Mouse (Mus musculus): Measurements from ENCODE around the gene Phf23. TPM values are rescaled to one million over a fixed set of nuclear protein-coding genes. Genes with fewer than 3 reads are reported as not detected.

The Phf23 gene
- polyA plus RNA-seq, 1 experiment from 2014 or later, result 53.4 TPM

DNA sequence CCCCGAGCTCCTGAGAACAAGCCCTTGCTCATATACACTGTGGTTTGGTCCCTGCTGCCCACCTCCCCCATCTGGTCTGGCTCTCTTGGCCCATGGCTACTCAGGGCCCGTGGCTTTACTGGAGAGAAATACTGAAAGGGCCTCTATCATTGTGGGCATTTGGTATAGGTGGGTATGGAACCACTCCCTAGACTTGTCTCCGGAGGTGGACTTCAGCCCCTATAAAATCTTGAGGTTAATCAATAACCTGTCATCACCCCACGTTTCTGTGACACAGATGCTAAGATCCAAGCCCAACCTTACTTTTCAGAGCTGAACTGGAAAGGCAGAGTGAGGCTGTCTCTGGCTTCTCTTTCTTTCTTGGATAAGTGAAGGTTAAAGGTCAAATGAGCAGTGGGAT is 26.8 kb upstream of the Phf23 start:
- H3K4me1 ChIP-seq (ENCODE audit: control insufficient read depth, insufficient read depth, low read length), result peaks cover 6% of the 10 kb centered on the region; the same call in 1 of the 2 replicates
- DNase-seq (ENCODE audit: low spot score, missing footprints) (no peak), ATAC-seq (ENCODE audit: low FRiP score) (no peak)
- H3K4me3 ChIP-seq (ENCODE audit: low read depth, low read length), result no peak overlapping the region
- H3K27me3 ChIP-seq (ENCODE audit: control insufficient read depth, insufficient read depth, low read length), result peaks cover 45% of the 10 kb centered on the region
- no peak overlapping the region for H3K27ac ChIP-seq (ENCODE audit: low read depth, low read length)
- H3K9me3 ChIP-seq (ENCODE audit: control insufficient read depth, low read length), result no peaks in the 10 kb centered on the region
- no peak overlapping the region for H3K9ac ChIP-seq (ENCODE audit: low read length)
- H3K36me3 ChIP-seq (ENCODE audit: control insufficient read depth, insufficient read depth, low read length), result peaks cover 17% of the 10 kb centered on the region
- 91% methylated on average over 4 of the region's 4 CpGs for WGBS
- H3K4me2 ChIP-seq, result no peak overlapping the region

DNA sequence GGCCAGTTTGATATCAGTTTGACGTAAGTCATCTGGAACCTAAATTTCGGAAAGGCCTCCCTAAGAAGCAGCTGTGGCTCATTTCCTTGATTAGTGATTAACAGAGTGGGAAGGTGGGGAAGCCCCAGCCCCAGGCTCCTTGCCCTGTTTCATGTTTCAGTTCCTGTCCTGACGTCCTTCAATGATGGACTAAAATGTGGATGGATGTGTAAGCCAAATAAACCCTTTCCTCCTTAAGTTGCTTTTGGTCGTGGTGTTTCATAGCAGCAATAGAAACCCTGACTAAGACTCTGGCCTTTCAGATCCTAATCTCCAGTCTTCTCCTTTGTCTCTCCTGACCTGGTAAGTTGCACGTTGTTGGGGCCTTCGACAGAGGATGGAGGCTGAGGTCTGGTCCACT is 25.4 kb upstream of the Phf23 start:
- whole genome bisulfite sequencing, result 90% methylated on average over 6 of the region's 6 CpGs
- no peak for DNase-seq (ENCODE audit: low spot score, missing footprints)
- no peak for ATAC-seq (ENCODE audit: low FRiP score)
- H3K36me3 ChIP-seq (ENCODE audit: control insufficient read depth, insufficient read depth, low read length), result peaks cover 21% of the 10 kb centered on the region
- H3K9ac ChIP-seq (ENCODE audit: low read length), result no peak overlapping the region
- peaks cover 31% of the 10 kb centered on the region for H3K27me3 ChIP-seq (ENCODE audit: control insufficient read depth, insufficient read depth, low read length)
- peaks cover 5% of the 10 kb centered on the region; the same call in 1 of the 2 replicates for H3K4me1 ChIP-seq (ENCODE audit: control insufficient read depth, insufficient read depth, low read length)
- no peak overlapping the region for H3K4me3 ChIP-seq (ENCODE audit: low read depth, low read length)
- H3K4me2 ChIP-seq, result no peak overlapping the region
- H3K27ac ChIP-seq (ENCODE audit: low read depth, low read length), result no peak overlapping the region
- H3K9me3 ChIP-seq (ENCODE audit: control insufficient read depth, low read length), result no peaks in the 10 kb centered on the region

DNA sequence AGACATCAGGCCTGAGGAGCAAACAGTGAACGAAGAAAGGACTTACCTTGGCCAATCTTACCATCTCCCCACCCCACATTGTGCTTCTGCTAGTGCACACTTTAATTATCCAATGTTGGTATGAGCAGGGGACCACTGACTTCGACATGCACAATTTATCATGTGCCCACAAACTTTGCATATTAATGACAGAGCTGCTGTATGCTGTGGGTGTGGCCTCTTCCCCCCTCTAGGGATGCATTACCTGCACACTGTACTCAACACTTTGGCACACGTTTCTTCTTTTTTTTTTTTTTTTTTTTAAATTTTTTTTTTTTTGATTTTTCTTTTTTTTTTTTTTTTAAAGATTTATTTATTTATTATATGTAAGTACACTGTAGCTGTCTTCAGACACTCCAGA is 24.8 kb upstream of the Phf23 start:
- 88% methylated on average over 3 of the region's 3 CpGs for WGBS
- H3K9me3 ChIP-seq (ENCODE audit: control insufficient read depth, low read length), result no peaks in the 10 kb centered on the region
- DNase-seq (ENCODE audit: low spot score, missing footprints) (no peak), ATAC-seq (ENCODE audit: low FRiP score) (no peak)
- H3K27ac ChIP-seq (ENCODE audit: low read depth, low read length), result no peak overlapping the region
- H3K36me3 ChIP-seq (ENCODE audit: control insufficient read depth, insufficient read depth, low read length), result peaks cover 21% of the 10 kb centered on the region
- H3K27me3 ChIP-seq (ENCODE audit: control insufficient read depth, insufficient read depth, low read length), result peaks cover 26% of the 10 kb centered on the region
- no peak overlapping the region for H3K4me3 ChIP-seq (ENCODE audit: low read depth, low read length)
- no peak overlapping the region for H3K9ac ChIP-seq (ENCODE audit: low read length)
- peaks cover 3% of the 10 kb centered on the region; the same call in 1 of the 2 replicates for H3K4me1 ChIP-seq (ENCODE audit: control insufficient read depth, insufficient read depth, low read length)
- no peak overlapping the region for H3K4me2 ChIP-seq

DNA sequence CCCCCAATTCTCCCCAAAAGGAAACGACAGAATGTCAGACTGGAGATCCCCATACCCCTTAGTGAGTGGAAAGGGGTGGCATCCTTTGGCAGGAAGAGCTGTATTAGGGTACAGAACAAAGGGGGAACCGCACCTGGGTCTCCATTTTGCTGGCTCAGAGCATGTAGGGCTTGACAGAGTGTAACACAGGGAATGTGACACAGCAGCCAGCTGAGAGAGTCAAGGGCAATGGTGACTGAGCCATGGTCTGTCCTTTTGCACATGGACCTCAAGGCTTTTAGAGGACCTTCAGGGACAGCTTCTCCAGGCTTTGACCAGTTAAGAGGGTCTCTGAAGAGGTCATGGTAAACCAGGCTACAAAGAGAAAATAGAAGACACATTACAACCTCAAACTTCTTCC is 20.7 kb upstream of the Phf23 start:
- H3K9ac ChIP-seq (ENCODE audit: low read length), result no peak overlapping the region
- H3K27ac ChIP-seq (ENCODE audit: low read depth, low read length), result no peak overlapping the region
- DNase-seq (ENCODE audit: low spot score, missing footprints) (peak; percentile 33), ATAC-seq (ENCODE audit: low FRiP score) (no peak)
- H3K36me3 ChIP-seq (ENCODE audit: control insufficient read depth, insufficient read depth, low read length), result peaks cover 13% of the 10 kb centered on the region
- H3K4me3 ChIP-seq (ENCODE audit: low read depth, low read length), result no peak overlapping the region
- no peaks in the 10 kb centered on the region for H3K9me3 ChIP-seq (ENCODE audit: control insufficient read depth, low read length)
- H3K27me3 ChIP-seq (ENCODE audit: control insufficient read depth, insufficient read depth, low read length), result no peaks in the 10 kb centered on the region
- H3K4me1 ChIP-seq (ENCODE audit: control insufficient read depth, insufficient read depth, low read length), result peaks cover 5% of the 10 kb centered on the region; the same call in 1 of the 2 replicates
- no peak overlapping the region for H3K4me2 ChIP-seq
- WGBS, result 97% methylated on average over 2 of the region's 2 CpGs

DNA sequence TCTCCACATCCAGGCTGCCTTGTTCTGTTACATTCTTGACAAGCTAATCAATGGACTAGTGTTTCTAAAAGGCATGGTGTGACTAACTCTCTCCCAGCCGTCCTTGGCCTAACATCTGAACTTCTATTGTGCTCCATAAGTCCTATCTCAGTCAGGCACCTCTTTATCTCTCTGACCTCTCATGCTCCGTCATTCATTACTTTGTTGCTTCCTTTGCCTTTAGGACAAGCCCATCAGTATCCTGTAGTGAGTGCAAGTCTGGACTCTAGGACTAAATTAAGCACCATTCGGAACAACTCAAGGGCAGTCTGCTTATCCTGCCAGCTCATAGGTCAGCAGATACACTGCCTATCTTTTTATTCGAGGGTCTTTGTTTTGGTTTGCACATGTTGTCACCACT is 19.3 kb upstream of the Phf23 start:
- Histone ChIP-seq H3K9ac (ENCODE audit: low read length) (no peak overlapping the region), H3K4me2 (no peak overlapping the region), H3K4me3 (ENCODE audit: low read depth, low read length) (no peak overlapping the region), H3K4me1 (ENCODE audit: control insufficient read depth, insufficient read depth, low read length) (peaks cover 5% of the 10 kb centered on the region; the same call in 1 of the 2 replicates), H3K27ac (ENCODE audit: low read depth, low read length) (no peak overlapping the region), H3K9me3 (ENCODE audit: control insufficient read depth, low read length) (no peaks in the 10 kb centered on the region), H3K27me3 (ENCODE audit: control insufficient read depth, insufficient read depth, low read length) (no peaks in the 10 kb centered on the region), H3K36me3 (ENCODE audit: control insufficient read depth, insufficient read depth, low read length) (peaks cover 8% of the 10 kb centered on the region)
- WGBS, result 89% methylated on average over 4 of the region's 4 CpGs
- ATAC-seq (ENCODE audit: low FRiP score) (no peak), DNase-seq (ENCODE audit: low spot score, missing footprints) (peak; percentile 56)

DNA sequence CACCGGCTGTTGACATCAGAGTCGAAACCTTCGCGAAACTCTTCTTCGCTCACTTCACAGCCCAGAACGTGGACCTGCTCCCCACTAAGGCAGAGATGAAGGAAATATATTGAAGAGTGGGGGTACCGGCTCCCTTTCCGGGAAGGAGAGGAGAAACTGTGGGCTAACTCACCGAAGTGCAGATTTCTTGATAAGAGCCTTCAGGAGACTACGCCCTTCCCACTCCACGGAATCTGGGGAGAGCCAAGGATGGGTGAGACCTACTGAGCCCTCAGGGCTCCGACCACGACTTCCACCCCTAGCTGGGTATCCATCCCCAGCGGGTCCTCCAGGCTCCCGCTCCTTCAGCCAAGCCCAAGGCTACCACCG is 15.8 kb upstream of the Phf23 start:
- peak overlapping the region; percentile 97; the same call in 1 of the 2 replicates for H3K27ac ChIP-seq (ENCODE audit: low read depth, low read length)
- no peaks in the 10 kb centered on the region for H3K9me3 ChIP-seq (ENCODE audit: control insufficient read depth, low read length)
- H3K4me1 ChIP-seq (ENCODE audit: control insufficient read depth, insufficient read depth, low read length), result peaks cover 24% of the 10 kb centered on the region
- peaks cover 3% of the 10 kb centered on the region for H3K36me3 ChIP-seq (ENCODE audit: control insufficient read depth, insufficient read depth, low read length)
- H3K27me3 ChIP-seq (ENCODE audit: control insufficient read depth, insufficient read depth, low read length), result no peaks in the 10 kb centered on the region
- H3K4me2 ChIP-seq, result peak overlapping the region; percentile 81
- DNase-seq (ENCODE audit: low spot score, missing footprints) (no peak), ATAC-seq (ENCODE audit: low FRiP score) (no peak)
- 3% methylated on average over 16 of the region's 16 CpGs for WGBS
- peak overlapping the region; percentile 74 for H3K9ac ChIP-seq (ENCODE audit: low read length)
- H3K4me3 ChIP-seq (ENCODE audit: low read depth, low read length), result peak overlapping the region; percentile 99

DNA sequence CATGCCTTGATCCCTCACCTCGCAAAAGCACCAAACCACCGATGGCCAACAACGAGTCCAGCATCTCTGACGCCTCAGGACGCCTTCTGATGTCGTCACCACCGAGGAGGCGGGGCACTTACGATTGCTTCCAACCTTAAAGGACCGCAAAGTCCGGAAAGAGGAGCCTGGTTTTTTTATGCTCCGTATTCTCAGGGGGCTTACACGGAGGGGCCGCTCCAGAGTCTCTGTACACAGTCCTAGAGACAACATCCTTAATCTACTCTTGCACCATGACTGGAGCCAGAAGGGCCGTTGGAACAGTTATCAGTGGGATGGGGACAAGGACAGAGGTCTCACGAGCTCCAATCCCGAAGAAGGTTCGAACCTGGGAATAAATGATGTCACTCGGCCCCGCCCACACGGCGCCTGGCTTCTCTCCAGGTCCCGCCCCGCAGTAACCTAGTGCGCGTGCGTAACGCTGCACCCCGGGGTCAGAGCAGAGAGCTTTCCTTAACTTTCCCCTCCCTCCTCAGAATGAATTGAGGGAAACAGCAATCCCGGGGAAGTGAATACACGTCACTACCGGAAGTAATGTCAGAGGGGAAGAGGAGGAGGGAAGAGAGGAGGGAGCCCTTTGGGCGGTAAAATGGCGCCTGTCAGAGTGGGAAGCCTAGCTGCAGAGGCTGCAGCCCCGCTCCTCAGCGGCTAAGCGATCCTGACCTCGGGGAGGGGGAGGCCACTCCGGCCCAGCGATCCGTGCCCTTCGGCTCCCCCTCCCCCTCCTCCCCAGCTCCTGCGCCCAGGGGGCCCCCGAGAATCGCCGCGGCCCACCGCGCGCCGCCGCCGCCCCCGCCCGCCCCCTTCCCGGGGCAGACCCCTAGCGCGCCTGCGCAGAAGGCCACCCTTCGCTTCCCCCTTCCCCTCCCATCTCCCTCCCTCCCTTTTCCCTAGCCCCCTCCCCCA is 15.1 kb upstream of the Phf23 start:
- Histone ChIP-seq H3K27me3 (ENCODE audit: control insufficient read depth, insufficient read depth, low read length) (no peaks in the 10 kb centered on the region), H3K4me1 (ENCODE audit: control insufficient read depth, insufficient read depth, low read length) (peaks cover 24% of the 10 kb centered on the region), H3K36me3 (ENCODE audit: control insufficient read depth, insufficient read depth, low read length) (peaks cover 9% of the 10 kb centered on the region), H3K9me3 (ENCODE audit: control insufficient read depth, low read length) (no peaks in the 10 kb centered on the region), H3K27ac (ENCODE audit: low read depth, low read length) (peak overlapping the region; percentile 97), H3K9ac (ENCODE audit: low read length) (peak overlapping the region; percentile 99), H3K4me3 (ENCODE audit: low read depth, low read length) (peak overlapping the region; percentile 99), H3K4me2 (peak overlapping the region; percentile 81)
- WGBS, result 0% methylated on average over 49 of the region's 60 CpGs
- ATAC-seq (ENCODE audit: low FRiP score) (peak; percentile 94), DNase-seq (ENCODE audit: low spot score, missing footprints) (peak; percentile 100)

DNA sequence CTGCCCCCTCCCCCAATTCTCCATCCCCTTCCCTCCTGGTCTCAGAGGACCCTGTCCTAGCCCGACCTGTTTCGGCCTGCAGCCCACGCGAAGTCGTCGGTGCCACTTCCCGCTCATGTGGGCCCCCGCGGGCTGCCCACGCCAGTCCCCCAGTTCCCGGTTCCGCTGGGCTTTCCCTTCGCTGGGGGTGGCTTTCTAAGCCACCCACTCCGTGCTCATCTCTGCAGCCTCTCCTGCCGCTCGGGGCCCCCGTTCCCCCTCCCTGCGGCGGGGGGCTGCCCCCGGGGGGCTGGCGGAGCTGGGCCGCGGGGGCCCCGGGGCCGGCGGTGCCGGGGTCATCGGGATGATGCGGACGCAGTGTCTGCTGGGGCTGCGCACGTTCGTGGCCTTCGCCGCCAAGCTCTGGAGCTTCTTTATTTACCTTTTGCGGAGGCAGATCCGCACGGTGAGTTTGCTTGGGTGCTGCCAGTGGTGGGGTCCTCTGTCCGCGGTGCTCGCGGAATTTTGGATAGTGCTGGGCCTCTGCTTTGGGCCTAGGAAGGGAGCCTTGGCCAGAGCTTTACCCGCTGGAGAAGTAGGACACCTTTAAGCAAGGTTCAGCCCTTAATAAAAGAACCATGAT is 14.3 kb upstream of the Phf23 start, which contains the start of gene Ctdnep1:
Gene Ctdnep1, plus strand, starts transcription at position 16 of the 622 bp plus-strand sequence.
- peak within 1 kb of the TSS; percentile 99 for H3K9ac ChIP-seq (ENCODE audit: low read length)
- peaks cover 24% of the 10 kb centered on the region for H3K4me1 ChIP-seq (ENCODE audit: control insufficient read depth, insufficient read depth, low read length)
- H3K27me3 ChIP-seq (ENCODE audit: control insufficient read depth, insufficient read depth, low read length), result no peaks in the 10 kb centered on the region
- ATAC-seq (ENCODE audit: low FRiP score), result peak; percentile 72
- peak within 1 kb of the TSS; percentile 97 for H3K27ac ChIP-seq (ENCODE audit: low read depth, low read length)
- H3K36me3 ChIP-seq (ENCODE audit: control insufficient read depth, insufficient read depth, low read length), result peaks cover 10% of the 10 kb centered on the region
- H3K4me3 ChIP-seq (ENCODE audit: low read depth, low read length), result peak within 1 kb of the TSS; percentile 99
- H3K4me2 ChIP-seq, result peak within 1 kb of the TSS; percentile 81
- DNase-seq (ENCODE audit: low spot score, missing footprints), result no peak
- H3K9me3 ChIP-seq (ENCODE audit: control insufficient read depth, low read length), result no peaks in the 10 kb centered on the region
- WGBS, result under 1% methylated on average over 41 of the region's 43 CpGs

DNA sequence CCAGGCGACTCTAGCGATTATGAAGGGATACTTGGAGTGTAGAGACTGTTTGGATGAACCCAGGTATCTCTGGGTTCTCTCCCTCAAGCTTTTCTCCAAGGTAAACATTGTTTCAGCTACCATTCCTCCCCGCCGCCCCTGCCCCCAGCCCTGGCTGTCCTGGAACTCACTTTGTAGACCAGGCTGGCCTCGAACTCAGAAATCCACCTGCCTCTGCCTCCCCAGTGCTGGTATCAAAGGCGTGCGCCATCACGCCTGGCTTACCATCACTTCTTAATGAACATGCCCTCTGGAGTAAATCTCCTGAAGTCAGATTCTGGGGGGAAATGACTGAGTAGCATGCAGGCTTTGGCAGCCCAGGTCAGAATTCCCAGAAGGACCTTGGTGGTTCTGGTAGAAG is 13.4 kb upstream of the Phf23 start, which contains the start of gene Elp5:
Gene Elp5, minus strand, starts transcription at position 293 of the 400 bp plus-strand sequence.
- 65% methylated on average over 8 of the region's 8 CpGs for WGBS
- H3K27ac ChIP-seq (ENCODE audit: low read depth, low read length), result peak within 1 kb of the TSS; percentile 97
- peak within 1 kb of the TSS; percentile 99 for H3K9ac ChIP-seq (ENCODE audit: low read length)
- ATAC-seq (ENCODE audit: low FRiP score) (no peak), DNase-seq (ENCODE audit: low spot score, missing footprints) (no peak)
- no peaks in the 10 kb centered on the region for H3K9me3 ChIP-seq (ENCODE audit: control insufficient read depth, low read length)
- peak within 1 kb of the TSS; percentile 81 for H3K4me2 ChIP-seq
- peak within 1 kb of the TSS; percentile 99 for H3K4me3 ChIP-seq (ENCODE audit: low read depth, low read length)
- H3K4me1 ChIP-seq (ENCODE audit: control insufficient read depth, insufficient read depth, low read length), result peaks cover 24% of the 10 kb centered on the region
- peaks cover 10% of the 10 kb centered on the region for H3K36me3 ChIP-seq (ENCODE audit: control insufficient read depth, insufficient read depth, low read length)
- H3K27me3 ChIP-seq (ENCODE audit: control insufficient read depth, insufficient read depth, low read length), result no peaks in the 10 kb centered on the region

All from midbrain, embryonic 11.5 days (tissue).